Mouse (Mus musculus) cerebellum, adult (tissue): ENCODE measurements at regions not wholly inside any gene's neighbourhood (a gene's known extent, or its start where the extent isn't known, plus 50 kb on each side); places are given as distances from the start of the nearest gene placed in this dataset.

Source experiments
- ATAC-seq: cut with Nextera tagmentation; 2 replicates; pipeline ENCODE4 v1.9.2; 2017; ENCODE audit warnings: mild to moderate bottlenecking, moderate library complexity, mixed read lengths; ENCODE audit not compliant: insufficient number of reproducible peaks, low FRiP score, low TSS enrichment

GRCm38 (mm10) chr11:71889161-71889560, 139.4 kb downstream of the Wscd1 start:
- ATAC-seq = no peak

GRCm38 (mm10) chr11:71887211-71887610, 137.5 kb downstream of the Wscd1 start:
- ATAC-seq = no peak

- ATAC-seq = 0 out of 2 replicates have a peak, but pooled peaks have one; percentile 40
These were observed 137.1 kb downstream of the Wscd1 start for GRCm38 (mm10) chr11:71886771-71887170.

GRCm38 (mm10) chr11:71884861-71885260, 135.1 kb downstream of the Wscd1 start:
- ATAC-seq = no peak

- ATAC-seq = no peak
These were observed 132.1 kb downstream of the Wscd1 start for GRCm38 (mm10) chr11:71881841-71882240.

GRCm38 (mm10) chr11:71871297-71871696, 121.6 kb downstream of the Wscd1 start:
- no peak for ATAC-seq

- ATAC-seq = no peak
These were observed 117.0 kb downstream of the Wscd1 start for GRCm38 (mm10) chr11:71866690-71867089.

GRCm38 (mm10) chr11:71857926-71858325, 108.2 kb downstream of the Wscd1 start:
- ATAC-seq = no peak

GRCm38 (mm10) chr11:71855557-71855956, 105.8 kb downstream of the Wscd1 start:
- no peak for ATAC-seq

GRCm38 (mm10) chr11:71855058-71855457, 105.3 kb downstream of the Wscd1 start:
- ATAC-seq = no peak

GRCm38 (mm10) chr11:71847684-71848367, 98.1 kb downstream of the Wscd1 start:
- peak; percentile 31; the same call in 1 of the 2 replicates for ATAC-seq

- ATAC-seq = no peak
These were observed 96.8 kb downstream of the Wscd1 start for GRCm38 (mm10) chr11:71846496-71846895.

- ATAC-seq = no peak
These were observed 91.1 kb downstream of the Wscd1 start for GRCm38 (mm10) chr11:71840635-71841443.
